Mouse (Mus musculus) small intestine, adult 2 months (tissue): ENCODE results near the gene Ptprd.
"Not testable (repeated sequence)": the region's sequence is repeated elsewhere in the genome, so short reads cannot be mapped to it uniquely, and the experiment has no call there.

ENCODE experiments used
- CTCF ChIP-seq: fragments of 200-500 bp; IDR thresholded peaks from 2 replicates; pipeline ENCODE4 v1.5.1; 2012; ENCODE audit warnings: low read depth, mild to moderate bottlenecking, control low read depth, inconsistent platforms, low read length, moderate library complexity, mixed read lengths; ENCODE audit not compliant: insufficient replicate concordance, insufficient read length; ENCODE audit errors: extremely low read depth
- POLR2A ChIP-seq: fragments of 200-500 bp; IDR thresholded peaks from 2 replicates; pipeline ENCODE4 v1.6.1; 2012; ENCODE audit warnings: low read depth, mild to moderate bottlenecking, control low read depth, inconsistent platforms, low read length, moderate library complexity

DNA sequence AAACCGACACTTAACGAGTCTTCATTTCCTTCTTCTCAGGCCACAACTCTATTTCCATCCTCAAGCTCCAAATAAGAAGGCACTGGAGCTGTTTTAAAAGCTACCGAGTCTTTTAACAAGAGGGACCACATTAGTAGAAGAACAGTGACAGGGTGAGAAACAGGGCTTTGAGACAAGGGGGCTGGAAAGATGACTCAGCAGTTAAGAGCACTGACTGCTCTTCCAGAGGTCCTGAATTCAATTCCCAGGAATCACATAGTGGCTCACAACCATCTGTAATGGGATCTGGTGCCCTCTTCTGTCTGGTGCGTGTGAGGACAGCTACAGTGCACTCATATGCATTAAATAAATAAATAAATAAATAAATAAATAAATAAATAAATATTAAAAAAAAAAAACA lies 2174.6 kb downstream of the Ptprd start:
- TF ChIP-seq POLR2A, CTCF: not testable (repeated sequence)
